In the genomic region with DNA sequence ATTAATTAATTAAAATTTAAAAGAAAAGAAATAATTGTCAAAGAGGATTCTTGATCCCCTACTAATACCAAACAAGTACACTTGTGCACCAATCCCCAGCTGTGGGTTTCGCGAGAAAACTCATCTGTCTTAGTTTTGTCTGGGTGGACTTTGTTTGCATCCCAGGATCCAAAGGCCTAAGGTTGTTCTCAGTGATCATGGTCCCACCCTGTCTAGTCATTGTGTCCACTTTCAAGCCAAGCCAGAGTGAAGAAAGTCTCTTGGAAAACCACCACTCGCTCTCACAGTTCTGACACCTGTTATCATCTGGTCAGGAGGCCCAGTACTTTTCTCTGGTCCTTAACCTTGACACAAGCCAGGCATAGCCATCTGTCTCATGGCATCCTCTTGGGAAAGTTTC, we compare ENCODE assay signal across 24 mouse cellular contexts. TPM values are rescaled to one million over a fixed set of nuclear protein-coding genes. Genes with fewer than 3 reads are reported as not detected.
"Had no signal": no experiment of that assay in that cellular context is flagged by ENCODE, and none has a peak within 500 bp of the region (broad histone marks: within the 10 kb centered on the region; RNA-seq: fewer than 3 reads in every experiment).

No protein-coding gene starts in this region.

- H3K4me3 ChIP-seq: forebrain, embryonic 15.5 days; heart, embryonic 10.5 days; heart, embryonic 13.5 days; heart, embryonic 15.5 days; hindbrain, embryonic 13.5 days; hindbrain, embryonic 15.5 days; limb, embryonic 10.5 days; limb, embryonic 12.5 days; liver, embryonic 13.5 days; liver, embryonic 15.5 days had no signal

- ATAC-seq: forebrain, embryonic 15.5 days; forebrain, postnatal 0 days; hindbrain, postnatal 0 days; intestine, embryonic 16.5 days; liver, postnatal 0 days had no signal

- H3K27ac ChIP-seq: forebrain, embryonic 15.5 days; heart, embryonic 15.5 days; hindbrain, embryonic 13.5 days; hindbrain, embryonic 15.5 days; hindbrain, postnatal 0 days; limb, embryonic 10.5 days; limb, embryonic 12.5 days; liver, embryonic 13.5 days; liver, embryonic 15.5 days had no signal

- H3K9ac ChIP-seq: forebrain, embryonic 15.5 days; forebrain, postnatal 0 days; heart, embryonic 15.5 days; hindbrain, embryonic 13.5 days; hindbrain, embryonic 15.5 days; limb, embryonic 12.5 days; liver, embryonic 13.5 days; liver, embryonic 15.5 days; liver, postnatal 0 days had no signal

- H3K27me3 ChIP-seq: forebrain, embryonic 15.5 days; heart, embryonic 13.5 days; heart, embryonic 15.5 days; hindbrain, embryonic 13.5 days; hindbrain, embryonic 15.5 days; limb, embryonic 12.5 days; liver, embryonic 13.5 days; liver, embryonic 15.5 days had no signal

- DNase-seq: forebrain, postnatal 0 days; gastrocnemius, postnatal 14 days; gastrocnemius, postnatal 36 days; heart, adult 18-20 months; heart, postnatal 14 days; kidney, postnatal 14 days; layer of hippocampus, adult 9-11 months; layer of hippocampus, postnatal 36 days; liver; liver, embryonic 13.5 days; liver, postnatal 0 days had no signal

- H3K36me3 ChIP-seq: forebrain, embryonic 15.5 days; heart, embryonic 10.5 days; heart, embryonic 13.5 days; heart, embryonic 15.5 days; hindbrain, embryonic 13.5 days; hindbrain, embryonic 15.5 days; limb, embryonic 10.5 days; limb, embryonic 12.5 days; liver, embryonic 13.5 days; liver, embryonic 15.5 days had no signal

- H3K4me2 ChIP-seq: forebrain, embryonic 15.5 days; heart, embryonic 15.5 days; hindbrain, embryonic 13.5 days; hindbrain, embryonic 15.5 days; limb, embryonic 12.5 days; liver, embryonic 11.5 days; liver, embryonic 13.5 days; liver, embryonic 15.5 days had no signal

- H3K9me3 ChIP-seq: forebrain, embryonic 15.5 days; heart, embryonic 10.5 days; heart, embryonic 13.5 days; heart, embryonic 15.5 days; hindbrain, embryonic 13.5 days; hindbrain, embryonic 15.5 days; limb, embryonic 10.5 days; liver, embryonic 13.5 days; liver, embryonic 15.5 days had no signal

RNA-seq across cellular contexts. Expression of a gene that starts 48.1 kb away (rescaled TPM):
- total RNA-seq: hematopoietic stem cell, adult 5-6 weeks had no signal
